Mouse (Mus musculus): ENCODE results near the gene Slc41a2.

GRCm38 (mm10) chr10:83313033-83313432, 24.6 kb downstream of the Slc41a2 start:
- no peak for TF ChIP-seq CTCF (IDR thresholded peaks at IDR 0.05; ENCODE audit: low read depth)
- no peak for TF ChIP-seq EP300 (IDR thresholded peaks at IDR 0.05; ENCODE audit: low read depth)
